Mouse (Mus musculus): ENCODE measurements at regions not wholly inside any gene's neighbourhood (a gene's known extent, or its start where the extent isn't known, plus 50 kb on each side); places are given as distances from the start of the nearest gene placed in this dataset.

DNA sequence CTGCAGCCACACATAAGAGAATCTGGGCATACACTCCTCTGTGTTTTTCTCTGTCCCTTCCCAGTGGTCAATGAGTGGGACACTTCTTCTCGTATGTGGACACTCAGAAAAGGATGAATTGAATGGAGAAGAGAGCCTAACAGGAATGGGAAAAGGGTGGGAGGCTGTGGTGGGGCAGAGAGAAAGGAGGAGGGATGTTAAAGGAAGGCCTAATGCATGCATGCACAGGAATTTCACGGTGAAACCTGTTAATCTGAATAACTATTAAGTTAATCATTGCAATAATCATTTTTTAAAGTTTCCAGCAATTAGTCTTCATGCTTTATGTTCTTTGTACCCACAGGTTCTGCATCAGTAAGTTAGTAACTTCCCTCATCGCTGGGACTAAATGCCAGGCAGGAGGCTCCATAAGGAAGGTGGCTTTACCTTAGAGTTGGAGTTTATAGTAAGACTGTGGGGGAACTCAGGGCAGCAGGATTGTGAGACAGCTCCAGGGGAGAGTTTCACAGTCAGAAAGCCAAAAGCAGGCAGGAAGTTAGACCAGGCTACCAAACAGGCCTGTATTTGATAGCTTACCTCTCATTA is 305.3 kb upstream of the Adamts16 start:
- no peak for TF ChIP-seq CTCF (IDR thresholded peaks at IDR 0.05)
- no peak for TF ChIP-seq EP300 (IDR thresholded peaks at IDR 0.05)
